8 mouse cellular contexts compared by ENCODE assay signal in the genomic region with DNA sequence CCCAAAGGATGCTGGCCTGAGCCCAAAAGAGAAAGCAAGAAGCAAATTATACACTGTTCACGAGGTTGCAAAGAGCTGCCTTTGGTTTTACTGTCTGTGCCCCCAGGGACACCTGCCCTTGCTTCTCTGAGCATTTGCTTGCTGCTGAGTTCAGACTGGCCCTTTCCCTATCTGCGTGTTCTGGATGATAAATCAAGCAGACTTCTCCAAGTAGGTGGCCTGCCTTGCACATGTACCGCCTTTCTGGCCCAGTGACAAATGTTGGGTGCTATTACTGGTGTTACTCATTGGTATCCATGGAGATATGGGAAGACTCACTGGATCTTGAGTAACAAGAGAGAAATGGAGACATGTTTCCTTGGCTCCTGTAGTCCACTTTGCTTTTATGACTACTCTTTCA. TPM values are rescaled to one million over a fixed set of nuclear protein-coding genes. Genes with fewer than 3 reads are reported as not detected.
DNase-seq lines count a peak whose midpoint lies in the region; ATAC-seq and TF ChIP-seq lines count a peak whose summit lies in the region.

No protein-coding gene starts in this region.

- no peak overlapping the region for H3K4me3 ChIP-seq in left cerebral cortex, adult 2 months

- intact Hi-C loops in left cerebral cortex, adult 2 months (cut with DNase I), result no loop called here

- ATAC-seq in inflammation-experienced regulatory T-cells, adult 6 months, result no peak

- DNase-seq in gastrocnemius, adult 18-20 months (ENCODE audit: low spot score), result peak; percentile 52
- DNase-seq in gastrocnemius, postnatal 10 days, result no peak
- peak; percentile 96 for DNase-seq in adipocyte (ENCODE audit: low spot score)
- DNase-seq in heart, adult 9 months (ENCODE audit: low spot score in 2 of 2), result peak; percentile 32 to 40
- peak; percentile 50 to 66 for DNase-seq in left cerebral cortex, adult 2 months (ENCODE audit: extremely low spot score in 1 of 2, low spot score in 2 of 2)
- DNase-seq in ovary, postnatal 10 days (ENCODE audit: low spot score), result peak; percentile 21
- no peak for DNase-seq in spleen, adult 12 weeks (ENCODE audit: low spot score)

- no peak overlapping the region for H3K27ac ChIP-seq in left cerebral cortex, adult 2 months

- TF ChIP-seq CTCF in left cerebral cortex, adult 2 months (IDR thresholded peaks at IDR 0.05), result no peak

RNA-seq across cellular contexts. Expression of a gene that starts 43.4 kb away (rescaled TPM):
- not detected for total RNA-seq in gastrocnemius, adult 18-20 months (2021)
- not detected for total RNA-seq in gastrocnemius, postnatal 10 days (2021)
- total RNA-seq in left cerebral cortex, adult 2 months (2021), result not detected
- polyA plus RNA-seq in inflammation-experienced regulatory T-cells, adult 6 months (2017; shearing (Covaris generic)), result not detected

Comparison
In these comparisons a context has a peak if more than half of its experiments do, and no peak if none do; other contexts are left out.
1. DNase-seq: peak in gastrocnemius, adult 18-20 months (single experiment), adipocyte (single experiment), heart, adult 9 months (2 of 2), left cerebral cortex, adult 2 months (2 of 2) and ovary, postnatal 10 days (single experiment); none in gastrocnemius, postnatal 10 days (single experiment) and spleen, adult 12 weeks (single experiment).